Mouse (Mus musculus) gastrocnemius, adult 2 months (tissue): ENCODE measurements around the gene Itgb2. TPM values are rescaled to one million over a fixed set of nuclear protein-coding genes. Genes with fewer than 3 reads are reported as not detected.

ENCODE experiments used
- DNase-seq: peaks from one replicate; pipeline ENCODE4 v3.0.0; 2022
- H3K27ac ChIP-seq: fragments of 200-600 bp; 2 replicates; pipeline ENCODE4 v1.8.1; 2022; ENCODE audit warnings: mild to moderate bottlenecking
- H3K4me3 ChIP-seq: fragments of 200-600 bp; 2 replicates; pipeline ENCODE4 v1.8.1; 2022; ENCODE audit warnings: mild to moderate bottlenecking, moderate library complexity
- CTCF ChIP-seq: fragments of 200-600 bp; IDR thresholded peaks from 2 replicates; pipeline ENCODE4 v1.8.1; 2022; ENCODE audit warnings: antibody characterized with exemption, mild to moderate bottlenecking, moderate library complexity
- intact Hi-C: fragments of 180-260 bp; cut with DNase I; formaldehyde crosslinking; loops from one replicate; pipeline ENCODE4 v1.15.1; 2025
- total RNA-seq, 2 experiments: library from RNA; stranded (reverse); gene quantifications; 2 replicates each; pipeline ENCODE4 v1.2.3; 2021

Itgb2 gene
- total RNA-seq, 2 experiments from 2014 or later = 0.92 to 1.8 TPM

- intact Hi-C loops = loop anchor here (5.0 kb wide), 1 partner anchor 90 kb away; the partner anchor contains the start of gene Adarb1
- peak overlapping the region; percentile 84 for H3K27ac ChIP-seq
- peak; percentile 78 for DNase-seq
- no peak for TF ChIP-seq CTCF
- H3K4me3 ChIP-seq = no peak overlapping the region; the same call in 1 of the 2 replicates
These were observed 23.0 kb upstream of the Itgb2 start for GRCm38 (mm10) chr10:77506961-77507577.

GRCm38 (mm10) chr10:77507779-77508178 lies 22.3 kb upstream of the Itgb2 start:
- H3K27ac ChIP-seq = peak overlapping the region; percentile 84
- intact Hi-C loops = loop anchor here (2.0 to 5.0 kb wide), 2 partner anchors 73 to 90 kb away; partner anchors contain the start of gene Adarb1

GRCm38 (mm10) chr10:77508744-77509143 lies 21.3 kb upstream of the Itgb2 start:
- Histone ChIP-seq H3K4me3 (no peak overlapping the region), H3K27ac (peak overlapping the region; percentile 49; the same call in 1 of the 2 replicates)
- DNase-seq = no peak
- intact Hi-C loops = loop anchor here (1.0 to 5.0 kb wide), 4 partner anchors 74 to 224 kb away; partner anchors contain the start of gene Adarb1
- no peak for TF ChIP-seq CTCF

More at GRCm38 (mm10) chr10:77507779-77508178, 22.3 kb upstream of the Itgb2 start:
- no peak for TF ChIP-seq CTCF
- H3K4me3 ChIP-seq = no peak overlapping the region
- no peak for DNase-seq

GRCm38 (mm10) chr10:77509403-77510187 lies 20.5 kb upstream of the Itgb2 start:
- intact Hi-C loops = loop anchor here (1.0 to 10.0 kb wide), 5 partner anchors 75 to 375 kb away; partner anchors contain the start of gene Adarb1
- peak overlapping the region; percentile 56 for H3K27ac ChIP-seq

GRCm38 (mm10) chr10:77510225-77510982 lies 19.6 kb upstream of the Itgb2 start:
- Histone ChIP-seq H3K27ac (no peak overlapping the region), H3K4me3 (no peak overlapping the region)
- no peak for TF ChIP-seq CTCF
- no peak for DNase-seq
- intact Hi-C loops = loop anchor here (10.0 kb wide), 1 partner anchor 374 kb away; no protein-coding TSS in a partner anchor

More at GRCm38 (mm10) chr10:77509403-77510187, 20.5 kb upstream of the Itgb2 start:
- peak; percentile 97 for TF ChIP-seq CTCF
- no peak overlapping the region for H3K4me3 ChIP-seq
- DNase-seq = peak; percentile 91

- no peak for TF ChIP-seq CTCF
- Histone ChIP-seq H3K27ac (peak within 1 kb of the TSS; percentile 92), H3K4me3 (peak within 1 kb of the TSS; percentile 80)
- intact Hi-C loops = loop anchor here (5.0 to 10.0 kb wide), 2 partner anchors 112 to 369 kb away; no protein-coding TSS in a partner anchor
- DNase-seq = peak; percentile 97
These were observed 14.4 kb upstream of the Itgb2 start, which contains the start of gene Fam207a for GRCm38 (mm10) chr10:77515385-77516348. Gene Fam207a, minus strand, starts transcription at chr10:77515785.

GRCm38 (mm10) chr10:77516379-77516951 lies 13.6 kb upstream of the Itgb2 start:
- DNase-seq = no peak
- Histone ChIP-seq H3K27ac (peak overlapping the region; percentile 92), H3K4me3 (peak overlapping the region; percentile 80)
- intact Hi-C loops = loop anchor here (5.0 to 10.0 kb wide), 2 partner anchors 111 to 368 kb away; no protein-coding TSS in a partner anchor
- no peak for TF ChIP-seq CTCF

- TF ChIP-seq CTCF = peak; percentile 86
- DNase-seq = peak; percentile 82
- H3K27ac ChIP-seq = peak overlapping the region; percentile 92
- H3K4me3 ChIP-seq = peak overlapping the region; percentile 80
- intact Hi-C loops = loop anchor here (1.0 to 10.0 kb wide), 3 partner anchors 49 to 368 kb away; no protein-coding TSS in a partner anchor
These were observed 12.9 kb upstream of the Itgb2 start for GRCm38 (mm10) chr10:77517066-77517620.

GRCm38 (mm10) chr10:77517801-77518200 lies 12.3 kb upstream of the Itgb2 start:
- intact Hi-C loops = loop anchor here (1.0 to 10.0 kb wide), 3 partner anchors 48 to 367 kb away; no protein-coding TSS in a partner anchor
- Histone ChIP-seq H3K4me3 (no peak overlapping the region), H3K27ac (no peak overlapping the region)
- no peak for TF ChIP-seq CTCF
- no peak for DNase-seq

GRCm38 (mm10) chr10:77519191-77519590 lies 10.9 kb upstream of the Itgb2 start:
- no peak overlapping the region for H3K4me3 ChIP-seq
- DNase-seq = no peak
- H3K27ac ChIP-seq = no peak overlapping the region
- intact Hi-C loops = loop anchor here (5.0 to 10.0 kb wide), 2 partner anchors 108 to 366 kb away; no protein-coding TSS in a partner anchor
- no peak for TF ChIP-seq CTCF
